Mouse (Mus musculus): ENCODE measurements at regions not wholly inside any gene's neighbourhood (a gene's known extent, or its start where the extent isn't known, plus 50 kb on each side); places are given as distances from the start of the nearest gene placed in this dataset.

DNA sequence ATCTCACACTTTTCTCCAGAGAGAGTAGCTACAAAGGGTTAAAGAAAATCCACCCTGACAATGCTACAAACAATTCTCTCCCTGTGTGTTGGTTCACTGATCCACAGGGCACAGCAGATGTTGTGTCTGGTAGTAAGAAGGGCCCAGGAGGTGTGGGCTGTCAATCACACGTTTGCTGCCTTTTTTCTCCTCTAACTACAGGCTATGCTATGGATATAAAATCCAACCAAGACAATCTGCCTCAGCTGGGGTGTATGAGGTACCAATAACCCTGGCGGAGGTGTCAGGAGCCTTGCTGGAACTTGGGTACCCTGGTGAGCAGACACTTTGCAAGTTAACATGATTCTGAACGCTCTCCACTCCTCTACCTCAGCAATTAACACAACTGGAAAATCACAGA, 1002.1 kb upstream of the Pou3f2 start:
- no peak overlapping the region for H3K4me2 ChIP-seq (replicated peaks; ENCODE audit: low read depth, low read length)
- no peak overlapping the region for H3K9ac ChIP-seq (replicated peaks; ENCODE audit: low read length)
- H3K4me3 ChIP-seq (ENCODE audit: low read length): no peak overlapping the region
- H3K36me3 ChIP-seq (ENCODE audit: insufficient read depth, low read length): no peaks in the 10 kb centered on the region
- H3K27me3 ChIP-seq (ENCODE audit: insufficient read depth, low read length): no peaks in the 10 kb centered on the region
- ATAC-seq (ENCODE audit: low FRiP score, low TSS enrichment): no peak
- WGBS: 27% methylated on average over 3 of the region's 3 CpGs
- no peaks in the 10 kb centered on the region for H3K4me1 ChIP-seq (ENCODE audit: insufficient read depth, low read length)
- no peaks in the 10 kb centered on the region for H3K9me3 ChIP-seq (ENCODE audit: low read length)
- H3K27ac ChIP-seq (ENCODE audit: low read length): no peak overlapping the region

GRCm38 (mm10) chr4:23491255-23491654, 1003.1 kb upstream of the Pou3f2 start:
- ATAC-seq (ENCODE audit: low FRiP score, low TSS enrichment): 0 out of 2 replicates have a peak, but pooled peaks have one; percentile 39
- H3K4me2 ChIP-seq (replicated peaks; ENCODE audit: low read depth, low read length): no peak overlapping the region
- no peaks in the 10 kb centered on the region for H3K27me3 ChIP-seq (ENCODE audit: insufficient read depth, low read length)
- WGBS: 30% methylated on average over 2 of the region's 2 CpGs
- H3K9me3 ChIP-seq (ENCODE audit: low read length): no peaks in the 10 kb centered on the region
- H3K4me1 ChIP-seq (ENCODE audit: insufficient read depth, low read length): no peaks in the 10 kb centered on the region
- no peak overlapping the region for H3K9ac ChIP-seq (replicated peaks; ENCODE audit: low read length)
- no peak overlapping the region for H3K4me3 ChIP-seq (ENCODE audit: low read length)
- no peak overlapping the region for H3K27ac ChIP-seq (ENCODE audit: low read length)
- no peaks in the 10 kb centered on the region for H3K36me3 ChIP-seq (ENCODE audit: insufficient read depth, low read length)

DNA sequence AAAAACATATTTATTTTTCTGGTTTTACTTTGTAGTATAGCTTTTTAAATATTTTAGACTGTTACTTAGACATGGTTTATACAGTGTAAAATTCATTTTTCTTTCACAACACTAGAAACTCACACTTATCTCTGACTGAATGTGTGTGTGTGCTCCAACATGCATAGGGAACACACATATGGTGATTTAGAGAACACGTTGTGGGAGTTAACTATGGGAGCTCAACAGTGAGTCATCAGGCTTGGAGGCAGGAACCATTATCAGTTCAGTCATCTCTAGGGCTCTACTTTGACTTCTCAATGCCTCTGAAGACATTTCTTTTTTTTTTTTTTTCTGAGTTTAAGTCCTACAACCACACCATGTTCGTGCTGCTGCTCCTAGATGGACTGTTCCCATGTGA, 997.5 kb upstream of the Mms22l start:
- no peak for ATAC-seq (ENCODE audit: low FRiP score, low TSS enrichment)
- Histone ChIP-seq H3K4me2 (replicated peaks; ENCODE audit: low read depth, low read length) (no peak overlapping the region), H3K4me3 (ENCODE audit: low read length) (no peak overlapping the region), H3K4me1 (ENCODE audit: insufficient read depth, low read length) (no peaks in the 10 kb centered on the region), H3K9ac (replicated peaks; ENCODE audit: low read length) (no peak overlapping the region), H3K36me3 (ENCODE audit: insufficient read depth, low read length) (no peaks in the 10 kb centered on the region), H3K27ac (ENCODE audit: low read length) (no peak overlapping the region), H3K9me3 (ENCODE audit: low read length) (no peaks in the 10 kb centered on the region), H3K27me3 (ENCODE audit: insufficient read depth, low read length) (no peaks in the 10 kb centered on the region)
- WGBS: 72% methylated on average over 2 of the region's 2 CpGs

GRCm38 (mm10) chr4:23504770-23505420, 991.4 kb upstream of the Mms22l start:
- 83% methylated on average over 6 of the region's 6 CpGs for WGBS
- ATAC-seq (ENCODE audit: low FRiP score, low TSS enrichment): no peak
- H3K4me1 ChIP-seq (ENCODE audit: insufficient read depth, low read length): no peaks in the 10 kb centered on the region

DNA sequence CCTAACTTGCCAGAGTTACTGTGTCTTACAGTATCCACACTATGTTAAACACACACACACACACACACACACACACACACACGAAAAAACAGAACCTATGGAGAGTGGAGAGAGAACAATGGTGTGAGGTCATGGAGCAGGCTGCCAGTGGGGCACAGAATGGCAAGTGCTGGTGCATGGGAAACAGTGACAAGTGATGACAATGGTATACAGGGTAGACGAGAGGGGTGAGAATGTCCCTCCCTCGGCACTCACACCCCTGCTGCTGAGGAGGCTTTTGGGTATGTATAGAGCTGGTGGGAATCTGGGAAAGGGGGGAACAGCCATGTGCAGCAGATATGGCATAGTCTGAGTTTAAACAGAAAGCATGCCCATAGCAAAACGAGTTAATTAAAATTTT, 985.4 kb upstream of the Mms22l start:
- Histone ChIP-seq H3K4me2 (replicated peaks; ENCODE audit: low read depth, low read length) (no peak overlapping the region), H3K36me3 (ENCODE audit: insufficient read depth, low read length) (no peaks in the 10 kb centered on the region), H3K9me3 (ENCODE audit: low read length) (no peaks in the 10 kb centered on the region), H3K27ac (ENCODE audit: low read length) (no peak overlapping the region), H3K9ac (replicated peaks; ENCODE audit: low read length) (no peak overlapping the region), H3K27me3 (ENCODE audit: insufficient read depth, low read length) (no peaks in the 10 kb centered on the region), H3K4me3 (ENCODE audit: low read length) (no peak overlapping the region), H3K4me1 (ENCODE audit: insufficient read depth, low read length) (no peaks in the 10 kb centered on the region)
- no peak for ATAC-seq (ENCODE audit: low FRiP score, low TSS enrichment)
- WGBS: 73% methylated on average over 4 of the region's 4 CpGs

More at GRCm38 (mm10) chr4:23504770-23505420, 991.4 kb upstream of the Mms22l start:
- no peak overlapping the region for H3K4me2 ChIP-seq (replicated peaks; ENCODE audit: low read depth, low read length)
- H3K4me3 ChIP-seq (ENCODE audit: low read length): no peak overlapping the region
- no peak overlapping the region for H3K27ac ChIP-seq (ENCODE audit: low read length)
- no peak overlapping the region for H3K9ac ChIP-seq (replicated peaks; ENCODE audit: low read length)
- H3K36me3 ChIP-seq (ENCODE audit: insufficient read depth, low read length): no peaks in the 10 kb centered on the region
- H3K27me3 ChIP-seq (ENCODE audit: insufficient read depth, low read length): no peaks in the 10 kb centered on the region
- no peaks in the 10 kb centered on the region for H3K9me3 ChIP-seq (ENCODE audit: low read length)

- 58% methylated on average over 4 of the region's 4 CpGs for WGBS
These were observed 984.2 kb upstream of the Mms22l start for GRCm38 (mm10) chr4:23512014-23512413.

DNA sequence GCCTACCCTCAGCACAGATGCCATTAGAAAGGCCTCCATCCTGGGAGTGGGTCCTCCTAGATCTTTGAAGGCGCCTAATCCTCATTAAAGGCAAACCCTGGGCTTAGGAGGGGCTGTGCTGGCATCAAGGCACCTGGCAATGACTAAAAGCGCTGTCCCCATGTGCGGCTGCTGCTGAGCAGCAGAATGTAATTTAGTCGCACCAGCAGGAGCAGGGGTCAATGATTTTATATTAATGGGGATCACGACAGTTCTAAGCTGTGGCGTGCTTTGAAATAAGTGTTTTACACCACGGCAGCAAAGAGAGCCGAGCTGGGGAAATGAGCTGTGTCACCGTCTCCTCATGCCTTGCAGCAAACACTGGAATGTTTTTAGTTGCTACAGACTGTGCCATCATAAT, 982.3 kb upstream of the Mms22l start:
- Histone ChIP-seq H3K9me3 (ENCODE audit: low read length) (0 out of 2 replicates have a peak, but pooled peaks cover under 1% of the 10 kb centered on the region), H3K4me3 (ENCODE audit: low read length) (no peak overlapping the region), H3K27ac (ENCODE audit: low read length) (no peak overlapping the region), H3K36me3 (ENCODE audit: insufficient read depth, low read length) (no peaks in the 10 kb centered on the region), H3K4me2 (replicated peaks; ENCODE audit: low read depth, low read length) (no peak overlapping the region), H3K27me3 (ENCODE audit: insufficient read depth, low read length) (no peaks in the 10 kb centered on the region), H3K9ac (replicated peaks; ENCODE audit: low read length) (no peak overlapping the region), H3K4me1 (ENCODE audit: insufficient read depth, low read length) (no peaks in the 10 kb centered on the region)
- ATAC-seq (ENCODE audit: low FRiP score, low TSS enrichment): no peak
- WGBS: 18% methylated on average over 9 of the region's 9 CpGs

More at GRCm38 (mm10) chr4:23512014-23512413, 984.2 kb upstream of the Mms22l start:
- Histone ChIP-seq H3K9me3 (ENCODE audit: low read length) (no peaks in the 10 kb centered on the region), H3K4me3 (ENCODE audit: low read length) (no peak overlapping the region), H3K27me3 (ENCODE audit: insufficient read depth, low read length) (no peaks in the 10 kb centered on the region), H3K27ac (ENCODE audit: low read length) (no peak overlapping the region), H3K36me3 (ENCODE audit: insufficient read depth, low read length) (no peaks in the 10 kb centered on the region), H3K4me1 (ENCODE audit: insufficient read depth, low read length) (no peaks in the 10 kb centered on the region), H3K4me2 (replicated peaks; ENCODE audit: low read depth, low read length) (no peak overlapping the region), H3K9ac (replicated peaks; ENCODE audit: low read length) (no peak overlapping the region)
- no peak for ATAC-seq (ENCODE audit: low FRiP score, low TSS enrichment)

Measured in kidney, embryonic 16.5 days (tissue).